Mouse (Mus musculus) liver, embryonic 14.5 days (tissue): ENCODE results near the gene BC005537. TPM values are rescaled to one million over a fixed set of nuclear protein-coding genes. Genes with fewer than 3 reads are reported as not detected.
A peak's percentile ranks its signal among the peaks of the same experiment; 100 is the strongest.
"Not testable (repeated sequence)": the region's sequence is repeated elsewhere in the genome, so short reads cannot be mapped to it uniquely, and the experiment has no call there.

Source experiments
- ATAC-seq: fragments of 200-750 bp; cut with Nextera tagmentation; 2 replicates; pipeline ENCODE4 v1.8.0; 2017; ENCODE audit warnings: moderate number of reproducible peaks, mild to moderate bottlenecking, moderate library complexity; ENCODE audit not compliant: insufficient read depth
- DNase-seq, 3 experiments: peaks; one replicate each; pipeline ENCODE4 v3.0.0-alpha.2; 2012 to 2013; ENCODE audit warnings: low read depth in 3 of 3, low spot score in 3 of 3
- H3K27ac ChIP-seq: fragments of 300-500 bp; sonication (generic); 2 replicates; pipeline ENCODE4 v1.5.1; 2014; ENCODE audit warnings: moderate library complexity, mild to moderate bottlenecking, control low read depth, inconsistent platforms
- H3K27me3 ChIP-seq: fragments of 300-500 bp; sonication (generic); 2 replicates; pipeline ENCODE4 v1.6.1; 2014; ENCODE audit warnings: mild to moderate bottlenecking, low read length, moderate library complexity; ENCODE audit not compliant: control insufficient read depth, insufficient read depth
- H3K36me3 ChIP-seq: fragments of 300-500 bp; sonication (generic); replicated peaks from 2 replicates; pipeline ENCODE4 v1.6.1; 2014; ENCODE audit warnings: low read depth; ENCODE audit not compliant: control insufficient read depth, insufficient read depth
- H3K4me1 ChIP-seq, 2 experiments: fragments of 200-500 bp in 1 of 2; fragments of 300-500 bp in 1 of 2; sonication (generic) in 1 of 2; replicated peaks; 2 replicates each; pipeline ENCODE4 v1.6.1; 2012 to 2014; ENCODE audit warnings: antibody characterized with exemption in 1 of 2, inconsistent platforms in 1 of 2, low read length in 1 of 2; ENCODE audit not compliant: control insufficient read depth in 2 of 2, insufficient read depth in 2 of 2
- H3K4me2 ChIP-seq: fragments of 300-500 bp; sonication (generic); 2 replicates; pipeline ENCODE4 v1.6.1; 2014; ENCODE audit warnings: low read depth, mild to moderate bottlenecking, control low read depth, moderate library complexity
- H3K4me3 ChIP-seq, 2 experiments: fragments of 200-500 bp in 1 of 2; fragments of 300-500 bp in 1 of 2; sonication (generic) in 1 of 2; 2 replicates each; pipeline ENCODE4 v1.5.1; 2012 to 2014; ENCODE audit warnings: low read depth in 2 of 2, low read length in 2 of 2, mild to moderate bottlenecking in 2 of 2, control low read depth in 1 of 2, inconsistent platforms in 1 of 2, moderate library complexity in 1 of 2; ENCODE audit not compliant: insufficient read depth in 1 of 2
- H3K9ac ChIP-seq: fragments of 300-500 bp; sonication (generic); replicated peaks from 2 replicates; pipeline ENCODE4 v1.6.1; 2014; ENCODE audit warnings: mild to moderate bottlenecking, control low read depth, moderate library complexity
- H3K9me3 ChIP-seq: fragments of 300-500 bp; sonication (generic); 2 replicates; pipeline ENCODE4 v1.6.1; 2016; ENCODE audit warnings: low read length, mixed read lengths; ENCODE audit not compliant: control insufficient read depth
- CTCF ChIP-seq: IDR thresholded peaks from 2 replicates; pipeline ENCODE4 v1.5.1; 2016; ENCODE audit warnings: antibody characterized with exemption, low read depth, control low read depth
- EP300 ChIP-seq: IDR thresholded peaks from 2 replicates; pipeline ENCODE4 v1.6.1; 2016; ENCODE audit warnings: antibody characterized with exemption, low read depth
- WGBS: fragments of 180-500 bp; shearing (Covaris S2); extraction: QIAGEN DNeasy Blood & Tissue Kit; methylation state at CpG from one replicate; pipeline ENCODE4 v1.1.7; 2014; ENCODE audit not compliant: insufficient replicate concordance; 5-methylcytosine and 5-hydroxymethylcytosine counted together
- polyA plus RNA-seq, 2 experiments: library from polyadenylated mRNA; depleted of rRNA in 1 of 2; stranded (reverse) in 1 of 2; unstranded in 1 of 2; fragments of >200 nt; fragmentation: Nextera tagmentation in 1 of 2; extraction: Ambion mirVana in 1 of 2; gene quantifications; 2 replicates each; pipeline versions ENCODE4 v1.2.1 to v1.2.3; 2012 to 2014

The BC005537 gene
- polyA plus RNA-seq, 2 experiments, result 13.7 to 33.5 TPM

GRCm38 (mm10) chr13:24761083-24761402 lies 40.4 kb upstream of the BC005537 start:
- TF ChIP-seq CTCF, result no peak; the same call in 1 of the 2 replicates
- no peak for TF ChIP-seq EP300

GRCm38 (mm10) chr13:24761403-24762227 lies 39.8 kb upstream of the BC005537 start, which contains the start of gene Gmnn:
Gene Gmnn, minus strand, starts transcription at chr13:24761923.
- peaks cover 14 to 20% of the 10 kb centered on the region in 2 experiments for H3K4me1 ChIP-seq
- peak within 1 kb of the TSS; percentile 94 for H3K4me2 ChIP-seq
- H3K9ac ChIP-seq, result peak within 1 kb of the TSS; percentile 100
- H3K4me3 ChIP-seq, result peak within 1 kb of the TSS; percentile 98 to 99
- DNase-seq (peak; percentile 89 to 90 (median 90)), ATAC-seq (peak; percentile 97)
- 0 out of 2 replicates have a peak, but pooled peaks have one; percentile 13 for TF ChIP-seq CTCF
- TF ChIP-seq EP300, result 0 out of 2 replicates have a peak, but pooled peaks have one; percentile 23
- H3K36me3 ChIP-seq, result peaks cover 33% of the 10 kb centered on the region
- no peaks in the 10 kb centered on the region for H3K9me3 ChIP-seq
- H3K27me3 ChIP-seq, result no peaks in the 10 kb centered on the region
- H3K27ac ChIP-seq, result peak within 1 kb of the TSS; percentile 97
- WGBS, result under 1% methylated on average over 79 of the region's 79 CpGs

More at GRCm38 (mm10) chr13:24761083-24761402, 40.4 kb upstream of the BC005537 start:
- Histone ChIP-seq H3K9ac (peak overlapping the region; percentile 100), H3K4me3 (peak overlapping the region; percentile 98 to 99), H3K36me3 (peaks cover 38% of the 10 kb centered on the region), H3K4me2 (peak overlapping the region; percentile 94), H3K27me3 (no peaks in the 10 kb centered on the region), H3K27ac (peak overlapping the region; percentile 97), H3K4me1 (peaks cover 14 to 20% of the 10 kb centered on the region in 2 experiments), H3K9me3 (no peaks in the 10 kb centered on the region)
- ATAC-seq (no peak), DNase-seq (no peak)
- 2% methylated on average over 10 of the region's 10 CpGs for WGBS

GRCm38 (mm10) chr13:24762254-24762653 lies 39.2 kb upstream of the BC005537 start:
- Histone ChIP-seq H3K27me3 (no peaks in the 10 kb centered on the region), H3K4me2 (peak overlapping the region; percentile 94), H3K4me1 (peaks cover 14 to 20% of the 10 kb centered on the region in 2 experiments), H3K9ac (peak overlapping the region; percentile 100), H3K4me3 (peak overlapping the region; percentile 98 to 99; a peak in 3 of 4 replicates), H3K9me3 (no peaks in the 10 kb centered on the region), H3K27ac (peak overlapping the region; percentile 33; the same call in 1 of the 2 replicates), H3K36me3 (peaks cover 26% of the 10 kb centered on the region)
- ATAC-seq (no peak), DNase-seq (no peak)
- 20% methylated on average over 4 of the region's 4 CpGs for WGBS
- TF ChIP-seq EP300, result no peak
- TF ChIP-seq CTCF, result no peak

GRCm38 (mm10) chr13:24767809-24768208 lies 33.6 kb upstream of the BC005537 start:
- 61% methylated on average over 4 of the region's 4 CpGs for WGBS
- ATAC-seq, result not testable (repeated sequence)

GRCm38 (mm10) chr13:24771482-24771881 lies 30.0 kb upstream of the BC005537 start:
- H3K27ac ChIP-seq, H3K9me3 ChIP-seq, H3K27me3 ChIP-seq, H3K4me3 ChIP-seq, H3K36me3 ChIP-seq, H3K9ac ChIP-seq, ATAC-seq, H3K4me1 ChIP-seq, DNase-seq, H3K4me2 ChIP-seq: not testable (repeated sequence)
- 87% methylated on average over 10 of the region's 10 CpGs for WGBS

More at GRCm38 (mm10) chr13:24767809-24768208, 33.6 kb upstream of the BC005537 start:
- not testable (repeated sequence) for H3K27me3 ChIP-seq, H3K4me1 ChIP-seq, H3K36me3 ChIP-seq, H3K9ac ChIP-seq, H3K4me3 ChIP-seq, H3K27ac ChIP-seq, H3K4me2 ChIP-seq, H3K9me3 ChIP-seq, DNase-seq
